1 mouse cellular context compared by ENCODE assay signal in the genomic region with DNA sequence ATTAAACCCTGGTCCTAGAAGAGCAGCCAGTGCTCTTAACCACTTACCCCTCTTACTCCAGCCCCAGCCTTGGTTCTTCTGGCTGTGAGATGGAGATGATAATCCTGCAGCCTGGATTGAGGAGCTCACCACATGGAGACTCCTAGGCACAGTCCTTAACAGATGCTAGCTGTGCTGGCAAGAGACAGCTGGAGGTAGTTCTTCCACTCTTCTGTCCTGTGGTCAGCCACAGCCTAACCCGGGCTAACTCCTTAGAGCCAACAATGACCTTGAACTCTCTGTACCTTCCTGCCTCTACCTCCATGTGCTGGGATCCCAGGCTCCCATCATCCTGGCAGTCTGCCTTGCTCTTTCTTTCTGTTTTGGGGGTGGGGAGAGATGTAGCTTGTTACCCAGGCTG.
TF ChIP-seq lines count a peak whose summit lies in the region.

No protein-coding gene starts in this region.

TF ChIP-seq in C2C12, 6 proteins besides CTCF, POLR2A, EP300 and RAD21 (continued from another document):
- TF ChIP-seq MYOD1 (IDR thresholded peaks at IDR 0.05; ENCODE audit: control insufficient read depth, insufficient read length, low read depth): peak; percentile 57
